In genomic region chr2:169300966-169301365, GRCm38 (mm10) we compare ENCODE assay signal across 22 mouse cellular contexts.
DNase-seq lines count a peak whose midpoint lies in the region; ATAC-seq and TF ChIP-seq lines count a peak whose summit lies in the region.
"Had no signal": no experiment of that assay in that cellular context is flagged by ENCODE, and none has a peak within 500 bp of the region (broad histone marks: within the 10 kb centered on the region; RNA-seq: fewer than 3 reads in every experiment).

No protein-coding gene starts in this region.

- no peak overlapping the region for H3K9ac ChIP-seq in forebrain, embryonic 14.5 days (ENCODE audit: low read length)
- no peak overlapping the region for H3K9ac ChIP-seq in forebrain, embryonic 11.5 days (ENCODE audit: low read length)
- H3K9ac ChIP-seq in forebrain, embryonic 16.5 days (replicated peaks; ENCODE audit: low read depth, low read length), result no peak overlapping the region
- no peak overlapping the region for H3K9ac ChIP-seq in midbrain, embryonic 15.5 days
- no peak overlapping the region for H3K9ac ChIP-seq in kidney, embryonic 15.5 days
- H3K9ac ChIP-seq: liver, embryonic 12.5 days; lung, embryonic 14.5 days; midbrain, embryonic 12.5 days had no signal

- no peak overlapping the region for H3K4me2 ChIP-seq in forebrain, embryonic 14.5 days (ENCODE audit: low read length)
- no peak overlapping the region for H3K4me2 ChIP-seq in forebrain, embryonic 11.5 days (ENCODE audit: low read depth, low read length, severe bottlenecking)
- H3K4me2 ChIP-seq in forebrain, embryonic 16.5 days (ENCODE audit: low read length), result no peak overlapping the region
- H3K4me2 ChIP-seq in midbrain, embryonic 15.5 days, result no peak overlapping the region
- H3K4me2 ChIP-seq in kidney, embryonic 15.5 days, result no peak overlapping the region
- H3K4me2 ChIP-seq: liver, embryonic 12.5 days; lung, embryonic 14.5 days; midbrain, embryonic 12.5 days had no signal

- peak overlapping the region; percentile 63 for H3K27ac ChIP-seq in forebrain, embryonic 14.5 days (ENCODE audit: low read depth, low read length)
- H3K27ac ChIP-seq in forebrain, embryonic 11.5 days (ENCODE audit: low read depth, low read length), result no peak overlapping the region
- peak overlapping the region; percentile 61 for H3K27ac ChIP-seq in left cerebral cortex, adult 2 months
- H3K27ac ChIP-seq in forebrain, embryonic 16.5 days (ENCODE audit: low read length), result peak overlapping the region; percentile 25
- H3K27ac ChIP-seq in midbrain, embryonic 15.5 days, result peak overlapping the region; percentile 65
- H3K27ac ChIP-seq in kidney, embryonic 15.5 days, result no peak overlapping the region
- H3K27ac ChIP-seq: heart, adult 2 months; liver, embryonic 12.5 days; midbrain, embryonic 12.5 days had no signal

- ATAC-seq in forebrain, embryonic 14.5 days, result no peak
- ATAC-seq in forebrain, embryonic 11.5 days (replicated peaks; ENCODE audit: low FRiP score), result no peak
- ATAC-seq in forebrain, embryonic 16.5 days, result no peak
- peak; percentile 21; the same call in 1 of the 2 replicates for ATAC-seq in midbrain, embryonic 15.5 days (replicated peaks)
- no peak for ATAC-seq in kidney, embryonic 15.5 days (replicated peaks; ENCODE audit: low FRiP score)
- ATAC-seq: activated CD4-positive, CD25-positive, alpha-beta regulatory T cell, adult 4 months; CD4-positive, CD25-positive, alpha-beta regulatory T cell, adult 4 months; liver, embryonic 12.5 days had no signal

- no peaks in the 10 kb centered on the region for H3K9me3 ChIP-seq in forebrain, embryonic 14.5 days (replicated peaks; ENCODE audit: control insufficient read depth, low read length)
- no peaks in the 10 kb centered on the region for H3K9me3 ChIP-seq in forebrain, embryonic 11.5 days (ENCODE audit: control insufficient read depth, low read length)
- H3K9me3 ChIP-seq in forebrain, embryonic 16.5 days (ENCODE audit: control insufficient read depth, low read length), result no peaks in the 10 kb centered on the region
- no peaks in the 10 kb centered on the region for H3K9me3 ChIP-seq in midbrain, embryonic 15.5 days
- no peaks in the 10 kb centered on the region for H3K9me3 ChIP-seq in kidney, embryonic 15.5 days (replicated peaks)

- intact Hi-C loops in left cerebral cortex, adult 2 months (cut with DNase I), result loop anchor here (5.0 kb wide), 1 partner anchor 301 kb away; no protein-coding TSS in a partner anchor

- WGBS in forebrain, embryonic 14.5 days, result 92% methylated on average over 4 of the region's 4 CpGs
- 93% methylated on average over 4 of the region's 4 CpGs for WGBS in forebrain, embryonic 11.5 days
- 82% methylated on average over 4 of the region's 4 CpGs for WGBS in forebrain, embryonic 16.5 days
- WGBS in midbrain, embryonic 15.5 days, result 86% methylated on average over 4 of the region's 4 CpGs
- 77% methylated on average over 4 of the region's 4 CpGs for WGBS in kidney, embryonic 15.5 days

- H3K36me3 ChIP-seq in forebrain, embryonic 14.5 days (ENCODE audit: control insufficient read depth, insufficient read depth, low read length), result no peaks in the 10 kb centered on the region
- H3K36me3 ChIP-seq in forebrain, embryonic 11.5 days (ENCODE audit: control insufficient read depth, insufficient read depth, low read length), result no peaks in the 10 kb centered on the region
- no peaks in the 10 kb centered on the region for H3K36me3 ChIP-seq in forebrain, embryonic 16.5 days (ENCODE audit: control insufficient read depth, insufficient read depth)
- H3K36me3 ChIP-seq in midbrain, embryonic 15.5 days (replicated peaks), result no peaks in the 10 kb centered on the region
- no peaks in the 10 kb centered on the region for H3K36me3 ChIP-seq in kidney, embryonic 15.5 days
- H3K36me3 ChIP-seq: liver, embryonic 12.5 days; midbrain, embryonic 12.5 days had no signal

- DNase-seq in forebrain, embryonic 14.5 days (ENCODE audit: low spot score), result no peak
- DNase-seq in forebrain, embryonic 11.5 days (ENCODE audit: low spot score), result no peak
- no peak for DNase-seq in left cerebral cortex, adult 2 months (ENCODE audit: extremely low spot score in 1 of 2, low spot score in 2 of 2)
- DNase-seq in left cerebral cortex, adult 11 months (ENCODE audit: low spot score), result no peak
- DNase-seq in kidney, postnatal 4 days, result no peak
- DNase-seq: adrenal gland, postnatal 10 days; cerebellum, adult 9-11 months; gastrocnemius, postnatal 14 days; heart, adult 2 months; kidney, adult 11 months; kidney, postnatal 10 days; lung, embryonic 14.5 days; lung, postnatal 36 days; thymus, postnatal 25 days had no signal

- H3K27me3 ChIP-seq in forebrain, embryonic 14.5 days (replicated peaks; ENCODE audit: control insufficient read depth, insufficient read depth, low read length), result no peaks in the 10 kb centered on the region
- no peaks in the 10 kb centered on the region for H3K27me3 ChIP-seq in forebrain, embryonic 11.5 days (ENCODE audit: control insufficient read depth, insufficient read depth, low read length)
- no peaks in the 10 kb centered on the region for H3K27me3 ChIP-seq in forebrain, embryonic 16.5 days (replicated peaks; ENCODE audit: control insufficient read depth, insufficient read depth, low read length)
- no peaks in the 10 kb centered on the region for H3K27me3 ChIP-seq in midbrain, embryonic 15.5 days (replicated peaks)
- no peaks in the 10 kb centered on the region for H3K27me3 ChIP-seq in kidney, embryonic 15.5 days
- H3K27me3 ChIP-seq: liver, embryonic 12.5 days had no signal

- peaks cover 9% of the 10 kb centered on the region for H3K4me1 ChIP-seq in forebrain, embryonic 14.5 days (ENCODE audit: control insufficient read depth, insufficient read depth, low read length)
- peaks cover 8% of the 10 kb centered on the region; the same call in 1 of the 2 replicates for H3K4me1 ChIP-seq in forebrain, embryonic 11.5 days (replicated peaks; ENCODE audit: control insufficient read depth, insufficient read depth, low read length)
- peaks cover 25% of the 10 kb centered on the region for H3K4me1 ChIP-seq in forebrain, embryonic 16.5 days (replicated peaks; ENCODE audit: control insufficient read depth, insufficient read depth, low read length)
- peaks cover 23% of the 10 kb centered on the region for H3K4me1 ChIP-seq in midbrain, embryonic 15.5 days
- peaks cover 9% of the 10 kb centered on the region for H3K4me1 ChIP-seq in kidney, embryonic 15.5 days
- H3K4me1 ChIP-seq: liver, embryonic 12.5 days had no signal

- no peak for TF ChIP-seq CTCF in left cerebral cortex, adult 2 months (IDR thresholded peaks at IDR 0.05)

- H3K4me3 ChIP-seq in forebrain, embryonic 14.5 days (ENCODE audit: low read depth, low read length), result no peak overlapping the region
- no peak overlapping the region for H3K4me3 ChIP-seq in forebrain, embryonic 11.5 days (ENCODE audit: low read depth, low read length)
- H3K4me3 ChIP-seq in left cerebral cortex, adult 2 months, result no peak overlapping the region
- no peak overlapping the region for H3K4me3 ChIP-seq in forebrain, embryonic 16.5 days (replicated peaks; ENCODE audit: low read length)
- no peak overlapping the region for H3K4me3 ChIP-seq in midbrain, embryonic 15.5 days
- H3K4me3 ChIP-seq in kidney, embryonic 15.5 days (replicated peaks), result no peak overlapping the region
- H3K4me3 ChIP-seq: erythroblast, embryonic 14.5 days; heart, adult 2 months; liver, embryonic 12.5 days; midbrain, embryonic 12.5 days had no signal

Comparison
In these comparisons a context has a peak if more than half of its experiments do, and no peak if none do; other contexts are left out.
1. H3K27ac ChIP-seq: peak in forebrain, embryonic 14.5 days (single experiment), left cerebral cortex, adult 2 months (single experiment), forebrain, embryonic 16.5 days (single experiment) and midbrain, embryonic 15.5 days (single experiment); none in forebrain, embryonic 11.5 days (single experiment) and kidney, embryonic 15.5 days (single experiment).